Mouse (Mus musculus): Measurements from ENCODE around the gene Runx3. TPM values are rescaled to one million over a fixed set of nuclear protein-coding genes. Genes with fewer than 3 reads are reported as not detected.

The Runx3 gene
- polyA plus RNA-seq, 1 experiment from 2014 or later, result 0.60 TPM

GRCm38 (mm10) chr4:135103800-135104199 is 16.7 kb upstream of the Runx3 start:
- H3K9me3 ChIP-seq (replicated peaks; ENCODE audit: control insufficient read depth, low read length), result no peaks in the 10 kb centered on the region
- no peak overlapping the region for H3K4me3 ChIP-seq (ENCODE audit: low read depth, low read length)
- no peaks in the 10 kb centered on the region for H3K4me1 ChIP-seq (ENCODE audit: control insufficient read depth, low read depth, low read length)
- H3K36me3 ChIP-seq (ENCODE audit: control insufficient read depth, insufficient read depth), result no peaks in the 10 kb centered on the region
- 45% methylated on average over 5 of the region's 5 CpGs for WGBS (ENCODE audit: insufficient replicate concordance)
- no peak overlapping the region for H3K27ac ChIP-seq (ENCODE audit: low read length)
- H3K27me3 ChIP-seq (ENCODE audit: control insufficient read depth, insufficient read depth, low read depth, low read length), result peaks cover 7% of the 10 kb centered on the region; the same call in 1 of the 2 replicates
- no peak overlapping the region for H3K9ac ChIP-seq (ENCODE audit: low read depth, low read length)
- no peak overlapping the region for H3K4me2 ChIP-seq (ENCODE audit: low read depth, low read length)
- ATAC-seq (ENCODE audit: low read depth), result no peak

- H3K36me3 ChIP-seq (ENCODE audit: control insufficient read depth, insufficient read depth), result no peaks in the 10 kb centered on the region
- ATAC-seq (ENCODE audit: low read depth), result no peak
- no peaks in the 10 kb centered on the region for H3K9me3 ChIP-seq (replicated peaks; ENCODE audit: control insufficient read depth, low read length)
- no peak overlapping the region for H3K4me2 ChIP-seq (ENCODE audit: low read depth, low read length)
- WGBS (ENCODE audit: insufficient replicate concordance), result 59% methylated on average over 4 of the region's 4 CpGs
- H3K4me3 ChIP-seq (ENCODE audit: low read depth, low read length), result no peak overlapping the region
- H3K27ac ChIP-seq (ENCODE audit: low read length), result no peak overlapping the region
- H3K4me1 ChIP-seq (ENCODE audit: control insufficient read depth, low read depth, low read length), result no peaks in the 10 kb centered on the region
- H3K9ac ChIP-seq (ENCODE audit: low read depth, low read length), result no peak overlapping the region
- peaks cover 4% of the 10 kb centered on the region; the same call in 1 of the 2 replicates for H3K27me3 ChIP-seq (ENCODE audit: control insufficient read depth, insufficient read depth, low read depth, low read length)
Observed at GRCm38 (mm10) chr4:135106968-135107367, 13.5 kb upstream of the Runx3 start.

GRCm38 (mm10) chr4:135108666-135109065 is 11.8 kb upstream of the Runx3 start:
- Histone ChIP-seq H3K27ac (ENCODE audit: low read length) (no peak overlapping the region), H3K36me3 (ENCODE audit: control insufficient read depth, insufficient read depth) (no peaks in the 10 kb centered on the region), H3K9me3 (replicated peaks; ENCODE audit: control insufficient read depth, low read length) (no peaks in the 10 kb centered on the region), H3K4me1 (ENCODE audit: control insufficient read depth, low read depth, low read length) (no peaks in the 10 kb centered on the region), H3K4me2 (ENCODE audit: low read depth, low read length) (no peak overlapping the region), H3K9ac (ENCODE audit: low read depth, low read length) (no peak overlapping the region), H3K4me3 (ENCODE audit: low read depth, low read length) (no peak overlapping the region), H3K27me3 (ENCODE audit: control insufficient read depth, insufficient read depth, low read depth, low read length) (no peaks in the 10 kb centered on the region)
- 43% methylated on average over 3 of the region's 3 CpGs for WGBS (ENCODE audit: insufficient replicate concordance)
- no peak for ATAC-seq (ENCODE audit: low read depth)

- no peak overlapping the region for H3K4me2 ChIP-seq (ENCODE audit: low read depth, low read length)
- no peaks in the 10 kb centered on the region for H3K9me3 ChIP-seq (replicated peaks; ENCODE audit: control insufficient read depth, low read length)
- 84% methylated on average over 8 of the region's 8 CpGs for WGBS (ENCODE audit: insufficient replicate concordance)
- no peak overlapping the region for H3K4me3 ChIP-seq (ENCODE audit: low read depth, low read length)
- H3K27me3 ChIP-seq (ENCODE audit: control insufficient read depth, insufficient read depth, low read depth, low read length), result no peaks in the 10 kb centered on the region
- no peak overlapping the region for H3K27ac ChIP-seq (ENCODE audit: low read length)
- ATAC-seq (ENCODE audit: low read depth), result no peak
- no peaks in the 10 kb centered on the region for H3K36me3 ChIP-seq (ENCODE audit: control insufficient read depth, insufficient read depth)
- H3K4me1 ChIP-seq (ENCODE audit: control insufficient read depth, low read depth, low read length), result no peaks in the 10 kb centered on the region
- H3K9ac ChIP-seq (ENCODE audit: low read depth, low read length), result no peak overlapping the region
Observed at GRCm38 (mm10) chr4:135113656-135114055, 6.8 kb upstream of the Runx3 start.

- H3K9me3 ChIP-seq (replicated peaks; ENCODE audit: control insufficient read depth, low read length), result no peaks in the 10 kb centered on the region
- no peak for ATAC-seq (ENCODE audit: low read depth)
- WGBS (ENCODE audit: insufficient replicate concordance), result 61% methylated on average over 10 of the region's 10 CpGs
- H3K36me3 ChIP-seq (ENCODE audit: control insufficient read depth, insufficient read depth), result no peaks in the 10 kb centered on the region
- H3K27ac ChIP-seq (ENCODE audit: low read length), result no peak overlapping the region
- H3K4me3 ChIP-seq (ENCODE audit: low read depth, low read length), result no peak overlapping the region
- H3K4me2 ChIP-seq (ENCODE audit: low read depth, low read length), result no peak overlapping the region
- H3K27me3 ChIP-seq (ENCODE audit: control insufficient read depth, insufficient read depth, low read depth, low read length), result no peaks in the 10 kb centered on the region
- H3K4me1 ChIP-seq (ENCODE audit: control insufficient read depth, low read depth, low read length), result no peaks in the 10 kb centered on the region
- no peak overlapping the region for H3K9ac ChIP-seq (ENCODE audit: low read depth, low read length)
Observed at GRCm38 (mm10) chr4:135114301-135114700, 6.2 kb upstream of the Runx3 start.

GRCm38 (mm10) chr4:135115426-135116170 is 4.9 kb upstream of the Runx3 start:
- ATAC-seq (ENCODE audit: low read depth), result no peak
- no peak overlapping the region for H3K27ac ChIP-seq (ENCODE audit: low read length)
- no peak overlapping the region for H3K9ac ChIP-seq (ENCODE audit: low read depth, low read length)
- no peaks in the 10 kb centered on the region for H3K9me3 ChIP-seq (replicated peaks; ENCODE audit: control insufficient read depth, low read length)
- H3K4me1 ChIP-seq (ENCODE audit: control insufficient read depth, low read depth, low read length), result no peaks in the 10 kb centered on the region
- WGBS (ENCODE audit: insufficient replicate concordance), result 30% methylated on average over 14 of the region's 14 CpGs
- no peaks in the 10 kb centered on the region for H3K27me3 ChIP-seq (ENCODE audit: control insufficient read depth, insufficient read depth, low read depth, low read length)
- no peaks in the 10 kb centered on the region for H3K36me3 ChIP-seq (ENCODE audit: control insufficient read depth, insufficient read depth)
- H3K4me2 ChIP-seq (ENCODE audit: low read depth, low read length), result no peak overlapping the region
- no peak overlapping the region for H3K4me3 ChIP-seq (ENCODE audit: low read depth, low read length)

- ATAC-seq (ENCODE audit: low read depth), result no peak
- Histone ChIP-seq H3K4me3 (ENCODE audit: low read depth, low read length) (no peak overlapping the region), H3K4me2 (ENCODE audit: low read depth, low read length) (no peak overlapping the region), H3K27me3 (ENCODE audit: control insufficient read depth, insufficient read depth, low read depth, low read length) (no peaks in the 10 kb centered on the region), H3K27ac (ENCODE audit: low read length) (no peak overlapping the region), H3K36me3 (ENCODE audit: control insufficient read depth, insufficient read depth) (no peaks in the 10 kb centered on the region), H3K9me3 (replicated peaks; ENCODE audit: control insufficient read depth, low read length) (no peaks in the 10 kb centered on the region), H3K4me1 (ENCODE audit: control insufficient read depth, low read depth, low read length) (no peaks in the 10 kb centered on the region), H3K9ac (ENCODE audit: low read depth, low read length) (no peak overlapping the region)
- 54% methylated on average over 5 of the region's 5 CpGs for WGBS (ENCODE audit: insufficient replicate concordance)
Observed at GRCm38 (mm10) chr4:135116391-135116790, 4.1 kb upstream of the Runx3 start.

GRCm38 (mm10) chr4:135117846-135118245 is 2.6 kb upstream of the Runx3 start:
- Histone ChIP-seq H3K9me3 (replicated peaks; ENCODE audit: control insufficient read depth, low read length) (no peaks in the 10 kb centered on the region), H3K4me1 (ENCODE audit: control insufficient read depth, low read depth, low read length) (no peaks in the 10 kb centered on the region), H3K9ac (ENCODE audit: low read depth, low read length) (no peak overlapping the region), H3K36me3 (ENCODE audit: control insufficient read depth, insufficient read depth) (no peaks in the 10 kb centered on the region), H3K27me3 (ENCODE audit: control insufficient read depth, insufficient read depth, low read depth, low read length) (no peaks in the 10 kb centered on the region), H3K4me2 (ENCODE audit: low read depth, low read length) (no peak overlapping the region), H3K4me3 (ENCODE audit: low read depth, low read length) (no peak overlapping the region), H3K27ac (ENCODE audit: low read length) (no peak overlapping the region)
- ATAC-seq (ENCODE audit: low read depth), result no peak
- 81% methylated on average over 9 of the region's 9 CpGs for WGBS (ENCODE audit: insufficient replicate concordance)

GRCm38 (mm10) chr4:135118855-135119474 is 1.5 kb upstream of the Runx3 start:
- Histone ChIP-seq H3K9ac (ENCODE audit: low read depth, low read length) (no peak overlapping the region), H3K27ac (ENCODE audit: low read length) (no peak overlapping the region), H3K27me3 (ENCODE audit: control insufficient read depth, insufficient read depth, low read depth, low read length) (no peaks in the 10 kb centered on the region), H3K4me3 (ENCODE audit: low read depth, low read length) (no peak overlapping the region), H3K9me3 (replicated peaks; ENCODE audit: control insufficient read depth, low read length) (no peaks in the 10 kb centered on the region), H3K4me1 (ENCODE audit: control insufficient read depth, low read depth, low read length) (no peaks in the 10 kb centered on the region), H3K4me2 (ENCODE audit: low read depth, low read length) (no peak overlapping the region), H3K36me3 (ENCODE audit: control insufficient read depth, insufficient read depth) (no peaks in the 10 kb centered on the region)
- no peak for ATAC-seq (ENCODE audit: low read depth)
- WGBS (ENCODE audit: insufficient replicate concordance), result 69% methylated on average over 12 of the region's 12 CpGs
